Mouse (Mus musculus) MEL (cell line): ENCODE data around the gene Urb1. TPM values are rescaled to one million over a fixed set of nuclear protein-coding genes. Genes with fewer than 3 reads are reported as not detected.

ENCODE experiments used
- DNase-seq: peaks from one replicate; pipeline ENCODE4 v3.0.0; 2011; ENCODE audit warnings: low read depth, low spot score
- H3K27ac ChIP-seq: 2 replicates; pipeline ENCODE4 v1.5.1; 2012; ENCODE audit warnings: low read depth, mild to moderate bottlenecking, control low read depth, low read length, moderate library complexity; ENCODE audit not compliant: control insufficient read depth
- H3K27me3 ChIP-seq, 2 experiments: fragments of 150-350 bp in 1 of 2; sonication (generic) in 1 of 2; 2 replicates each; pipeline ENCODE4 v1.6.1; 2012; ENCODE audit warnings: low read length in 2 of 2, mild to moderate bottlenecking in 2 of 2, improper control_type of control experiment in 1 of 2, moderate library complexity in 1 of 2; ENCODE audit not compliant: insufficient read depth in 2 of 2, control insufficient read depth in 1 of 2
- H3K36me3 ChIP-seq, 2 experiments: 2 replicates each; pipeline ENCODE4 v1.6.1; 2012 to 2014; ENCODE audit warnings: low read length in 2 of 2, improper control_type of control experiment in 1 of 2, inconsistent platforms in 1 of 2, mild to moderate bottlenecking in 1 of 2; ENCODE audit not compliant: insufficient read depth in 2 of 2, control insufficient read depth in 1 of 2
- H3K4me1 ChIP-seq, 2 experiments: fragments of 150-350 bp in 1 of 2; sonication (generic) in 1 of 2; 2 replicates each; pipeline ENCODE4 v1.6.1; 2012; ENCODE audit warnings: low read length in 2 of 2, improper control_type of control experiment in 1 of 2, mild to moderate bottlenecking in 1 of 2; ENCODE audit not compliant: insufficient read depth in 2 of 2, control insufficient read depth in 1 of 2
- H3K4me3 ChIP-seq, 2 experiments: fragments of 150-350 bp in 1 of 2; sonication (generic) in 1 of 2; 2 replicates each; pipeline ENCODE4 v1.5.1; 2012; ENCODE audit warnings: low read depth in 2 of 2, low read length in 2 of 2, mild to moderate bottlenecking in 2 of 2, moderate library complexity in 2 of 2, control low read depth in 1 of 2, improper control_type of control experiment in 1 of 2; ENCODE audit not compliant: control insufficient read depth in 1 of 2, insufficient read depth in 1 of 2
- H3K79me2 ChIP-seq: 2 replicates; pipeline ENCODE4 v1.6.1; 2012; ENCODE audit warnings: mild to moderate bottlenecking, low read length, moderate library complexity; ENCODE audit not compliant: control insufficient read depth, poor library complexity, insufficient read depth
- H3K9ac ChIP-seq: 2 replicates; pipeline ENCODE4 v1.6.1; 2012; ENCODE audit warnings: low read depth, mild to moderate bottlenecking, control low read depth, low read length, moderate library complexity; ENCODE audit not compliant: control insufficient read depth, poor library complexity, severe bottlenecking
- H3K9me3 ChIP-seq: fragments of 150-350 bp; sonication (generic); replicated peaks from 2 replicates; pipeline ENCODE4 v1.6.1; 2012; ENCODE audit warnings: mild to moderate bottlenecking, low read length, improper control_type of control experiment, moderate library complexity; ENCODE audit not compliant: insufficient read depth
- CHD2 ChIP-seq: IDR thresholded peaks from 2 replicates; pipeline ENCODE4 v1.6.1; 2011; ENCODE audit warnings: low read length, improper control_type of control experiment
- ELF1 ChIP-seq: IDR thresholded peaks from 2 replicates; pipeline ENCODE4 v1.6.1; 2014; ENCODE audit warnings: low read depth, mild to moderate bottlenecking, inconsistent platforms, low read length, improper control_type of control experiment, moderate library complexity
- ETS1 ChIP-seq: IDR thresholded peaks from 2 replicates; pipeline ENCODE4 v1.6.1; 2012; ENCODE audit warnings: low read depth, mild to moderate bottlenecking, inconsistent platforms, low read length, improper control_type of control experiment, moderate library complexity
- GABPA ChIP-seq: IDR thresholded peaks from 2 replicates; pipeline ENCODE4 v1.6.1; 2012; ENCODE audit warnings: low read depth, mild to moderate bottlenecking, inconsistent platforms, low read length, improper control_type of control experiment, moderate library complexity
- GATA1 ChIP-seq: IDR thresholded peaks from 2 replicates; pipeline ENCODE4 v1.6.1; 2011; ENCODE audit warnings: low read depth, low read length, improper control_type of control experiment
- JUND ChIP-seq: IDR thresholded peaks from 2 replicates; pipeline ENCODE4 v1.6.1; 2011; ENCODE audit warnings: low read depth, mild to moderate bottlenecking, improper control_type of control experiment, low read length
- MAZ ChIP-seq: IDR thresholded peaks from 2 replicates; pipeline ENCODE4 v1.6.1; 2012; ENCODE audit warnings: low read depth, mild to moderate bottlenecking, inconsistent platforms, low read length, improper control_type of control experiment
- MEF2A ChIP-seq: IDR thresholded peaks from 2 replicates; pipeline ENCODE4 v1.6.1; 2014; ENCODE audit warnings: low read depth, mild to moderate bottlenecking, inconsistent platforms, low read length, improper control_type of control experiment; ENCODE audit not compliant: poor library complexity, insufficient replicate concordance, severe bottlenecking; ENCODE audit errors: extremely low read depth
- MXI1 ChIP-seq: IDR thresholded peaks from 2 replicates; pipeline ENCODE4 v1.6.1; 2011; ENCODE audit warnings: mild to moderate bottlenecking, low read depth, low read length, improper control_type of control experiment
- MYB ChIP-seq: IDR thresholded peaks from 2 replicates; pipeline ENCODE4 v1.6.1; 2011; ENCODE audit warnings: mild to moderate bottlenecking, low read depth, low read length, improper control_type of control experiment
- NELFE ChIP-seq: IDR thresholded peaks from 2 replicates; pipeline ENCODE4 v1.6.1; 2011; ENCODE audit warnings: low read depth, low read length, improper control_type of control experiment
- POLR2A ChIP-seq, 2 experiments: IDR thresholded peaks; 2 replicates each; pipeline ENCODE4 v1.6.1; 2011 to 2012; ENCODE audit warnings: low read length in 2 of 2, mild to moderate bottlenecking in 2 of 2, control low read depth in 1 of 2, improper control_type of control experiment in 1 of 2, low read depth in 1 of 2, moderate library complexity in 1 of 2; ENCODE audit not compliant: control insufficient read depth in 1 of 2, insufficient read depth in 1 of 2, poor library complexity in 1 of 2
- POLR2AphosphoS2 ChIP-seq: IDR thresholded peaks from 2 replicates; pipeline ENCODE4 v1.6.1; 2011; ENCODE audit warnings: low read length, improper control_type of control experiment
- POLR2AphosphoS5 ChIP-seq: IDR thresholded peaks from 2 replicates; pipeline ENCODE4 v1.6.1; 2012; ENCODE audit warnings: low read depth, borderline replicate concordance, mild to moderate bottlenecking, inconsistent platforms, low read length, moderate library complexity, mixed read lengths
- RAD21 ChIP-seq: IDR thresholded peaks from 2 replicates; pipeline ENCODE4 v1.6.1; 2011; ENCODE audit warnings: mild to moderate bottlenecking, low read depth, low read length, improper control_type of control experiment
- RCOR1 ChIP-seq: IDR thresholded peaks from 2 replicates; pipeline ENCODE4 v1.6.1; 2012; ENCODE audit warnings: low read depth, mild to moderate bottlenecking, inconsistent platforms, low read length, improper control_type of control experiment
- SMC3 ChIP-seq: IDR thresholded peaks from 2 replicates; pipeline ENCODE4 v1.6.1; 2011; ENCODE audit warnings: low read depth, low read length, improper control_type of control experiment
- TAL1 ChIP-seq: IDR thresholded peaks from 2 replicates; pipeline ENCODE4 v1.6.1; 2012; ENCODE audit warnings: mild to moderate bottlenecking, inconsistent platforms, low read length, moderate library complexity, mixed read lengths
- TBP ChIP-seq: IDR thresholded peaks from 2 replicates; pipeline ENCODE4 v1.8.0; 2011; ENCODE audit warnings: low read depth, low read length, improper control_type of control experiment
- USF1 ChIP-seq: IDR thresholded peaks from 2 replicates; pipeline ENCODE4 v1.6.1; 2014; ENCODE audit warnings: low read depth, mild to moderate bottlenecking, inconsistent platforms, low read length, improper control_type of control experiment, moderate library complexity
- USF2 ChIP-seq, 2 experiments: IDR thresholded peaks; 2 replicates each; pipeline ENCODE4 v1.6.1; 2011 to 2012; ENCODE audit warnings: improper control_type of control experiment in 2 of 2, low read length in 2 of 2, borderline replicate concordance in 1 of 2, inconsistent platforms in 1 of 2, low read depth in 1 of 2, mild to moderate bottlenecking in 1 of 2; ENCODE audit not compliant: insufficient read depth in 1 of 2
- polyA plus RNA-seq, 2 experiments: library from polyadenylated mRNA; stranded (reverse) in 1 of 2; unstranded in 1 of 2; fragments of >175 nt in 1 of 2; fragments of >200 nt in 1 of 2; gene quantifications; 2 replicates each; pipeline versions ENCODE4 v1.2.1 to v1.2.4; 2012; ENCODE audit warnings: low replicate concordance in 2 of 2, low read depth in 1 of 2; ENCODE audit not compliant: insufficient read length in 2 of 2, insufficient read depth in 1 of 2, missing spikeins in 1 of 2
- total RNA-seq: library from RNA; depleted of rRNA; stranded (reverse); fragments of 300-350 nt; gene quantifications from 2 replicates; pipeline ENCODE4 v1.2.3, GENCODE M21; 2012

Urb1 gene
- total and polyA plus RNA-seq, 3 experiments: 26.2 to 36.7 (median 35.3) TPM

DNA sequence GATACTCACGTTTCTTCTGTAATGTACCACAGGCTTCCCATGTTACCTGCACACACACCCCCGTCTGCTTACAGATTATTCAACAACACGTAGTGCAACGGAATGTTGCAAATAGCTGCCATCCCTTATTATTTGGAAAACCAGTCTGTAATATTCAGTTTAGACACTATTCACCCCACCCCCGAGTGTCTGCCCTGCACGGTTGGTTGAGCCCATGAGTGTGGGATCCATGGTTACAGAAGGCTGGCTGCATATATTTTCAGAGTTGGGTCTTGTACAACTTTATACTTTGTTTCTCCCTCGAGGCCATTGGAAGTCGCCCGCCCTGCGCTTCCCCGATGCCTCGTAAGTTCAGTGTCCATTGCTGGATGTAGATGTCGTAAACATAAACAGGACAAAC, 35.4 kb upstream of the Urb1 start:
- no peak for DNase-seq
- Histone ChIP-seq H3K27me3 (no peaks in the 10 kb centered on the region), H3K79me2 (no peaks in the 10 kb centered on the region), H3K36me3 (no peaks in the 10 kb centered on the region), H3K27ac (no peak overlapping the region), H3K9me3 (no peaks in the 10 kb centered on the region), H3K4me1 (no peaks in the 10 kb centered on the region), H3K9ac (no peak overlapping the region), H3K4me3 (no peak overlapping the region)
- TF ChIP-seq MAZ: no peak
- TF ChIP-seq ELF1: no peak
- TF ChIP-seq MYB: no peak
- no peak for TF ChIP-seq USF2 (IDR thresholded peaks at IDR 0.05; ENCODE audit: borderline replicate concordance in 1 of 2, insufficient read depth in 1 of 2, low read depth in 1 of 2, low read length in 2 of 2)
- TF ChIP-seq ETS1: no peak
- no peak for TF ChIP-seq SMC3
- no peak for TF ChIP-seq JUND
- no peak for TF ChIP-seq NELFE
- no peak for TF ChIP-seq MEF2A
- no peak for TF ChIP-seq MXI1
- TF ChIP-seq TBP: no peak
- no peak for TF ChIP-seq USF1
- no peak for TF ChIP-seq GABPA
- no peak for TF ChIP-seq POLR2A (IDR thresholded peaks at IDR 0.05; ENCODE audit: control insufficient read depth in 1 of 2, insufficient read depth in 1 of 2, low read depth in 1 of 2, low read length in 2 of 2, poor library complexity in 1 of 2)
- TF ChIP-seq TAL1: no peak
- TF ChIP-seq RAD21: no peak
- TF ChIP-seq GATA1: no peak

DNA sequence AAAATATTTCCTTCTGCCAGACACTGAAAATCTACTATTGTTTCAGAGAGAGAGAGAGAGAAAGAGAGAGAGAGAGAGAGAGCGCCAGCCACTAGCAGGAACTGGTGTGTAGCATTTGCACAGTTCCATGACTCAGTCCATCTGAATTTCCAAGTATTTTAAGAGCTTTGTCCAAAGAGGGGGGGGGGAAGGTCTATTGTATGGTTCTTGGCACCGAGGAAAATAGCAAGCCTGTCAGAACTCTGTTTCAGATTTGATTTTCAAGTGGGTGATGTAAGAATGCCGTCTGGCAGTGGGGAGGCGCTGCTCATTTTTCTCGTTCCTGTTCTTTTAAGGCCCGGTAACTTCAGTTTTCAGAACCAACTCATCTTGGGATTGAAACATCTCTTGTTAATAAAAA, 34.8 kb upstream of the Urb1 start:
- no peaks in the 10 kb centered on the region for H3K79me2 ChIP-seq
- no peaks in the 10 kb centered on the region for H3K27me3 ChIP-seq
- H3K4me3 ChIP-seq: no peak overlapping the region
- H3K27ac ChIP-seq: no peak overlapping the region
- no peaks in the 10 kb centered on the region for H3K4me1 ChIP-seq
- H3K36me3 ChIP-seq: no peaks in the 10 kb centered on the region
- no peak for DNase-seq
- no peak overlapping the region for H3K9ac ChIP-seq
- no peaks in the 10 kb centered on the region for H3K9me3 ChIP-seq
- no peak for TF ChIP-seq NELFE
- no peak for TF ChIP-seq POLR2AphosphoS2
- no peak for TF ChIP-seq TBP
- TF ChIP-seq USF2 (IDR thresholded peaks at IDR 0.05; ENCODE audit: borderline replicate concordance in 1 of 2, insufficient read depth in 1 of 2, low read depth in 1 of 2, low read length in 2 of 2): no peak
- TF ChIP-seq RCOR1: no peak
- no peak for TF ChIP-seq POLR2AphosphoS5
- TF ChIP-seq CHD2: no peak
